Mouse (Mus musculus) CD4-positive, CD25-positive, alpha-beta regulatory T cell (primary cell): Measurements from ENCODE around the gene Alppl2. TPM values are rescaled to one million over a fixed set of nuclear protein-coding genes. Genes with fewer than 3 reads are reported as not detected.

Experiments
- polyA plus RNA-seq: library from polyadenylated mRNA; unstranded; fragments of 100-300 nt; shearing (Covaris generic); gene quantifications from one replicate; pipeline ENCODE4 v1.2.1, GENCODE M21; 2017

The Alppl2 gene
- polyA plus RNA-seq: not detected

DNA sequence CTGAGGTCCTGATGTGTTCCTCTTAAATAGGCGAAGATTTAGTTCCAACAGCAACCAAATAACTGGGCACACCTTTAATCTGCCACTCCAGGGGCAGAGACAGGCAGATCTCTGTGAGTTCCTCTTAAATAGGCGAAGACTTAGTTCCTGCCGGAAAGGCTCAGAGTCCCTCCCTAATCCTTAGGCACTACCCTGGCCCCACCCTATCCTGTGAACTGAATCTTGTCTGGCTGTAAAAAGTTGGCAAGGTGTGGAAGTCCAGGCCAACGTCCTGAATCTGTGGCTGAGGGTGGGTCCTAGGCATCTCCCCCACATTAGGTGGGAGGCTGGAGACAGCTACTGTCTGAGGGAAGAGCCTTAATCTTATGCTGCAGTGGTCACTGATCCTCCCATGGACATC is at the start of gene Alppl2:
Gene Alppl2 (minus strand): TSS at position 101 of the 400 bp plus-strand sequence.

DNA sequence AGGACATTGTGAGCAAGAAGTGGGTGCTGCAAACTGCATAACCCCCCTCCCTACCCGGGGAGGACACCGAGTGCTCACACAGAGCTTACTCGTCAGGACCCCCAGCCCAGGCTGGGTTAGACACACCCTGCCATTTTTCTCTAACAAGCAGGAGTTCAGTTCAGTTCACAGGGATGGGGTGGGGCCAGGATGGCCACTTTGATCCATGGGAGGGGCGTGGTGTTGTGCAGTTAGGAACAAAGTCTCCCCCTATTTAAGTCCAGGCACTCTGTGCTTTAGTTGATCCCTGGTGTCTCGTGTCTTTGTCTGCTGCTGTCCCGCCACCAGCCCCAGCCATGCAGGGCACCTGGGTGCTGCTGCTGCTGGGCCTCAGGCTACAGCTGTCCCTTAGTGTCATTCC is 34.9 kb upstream of the Alppl2 start, which contains the start of gene Akp3:
Gene Akp3 (plus strand): TSS at position 301 of the 400 bp plus-strand sequence.

DNA sequence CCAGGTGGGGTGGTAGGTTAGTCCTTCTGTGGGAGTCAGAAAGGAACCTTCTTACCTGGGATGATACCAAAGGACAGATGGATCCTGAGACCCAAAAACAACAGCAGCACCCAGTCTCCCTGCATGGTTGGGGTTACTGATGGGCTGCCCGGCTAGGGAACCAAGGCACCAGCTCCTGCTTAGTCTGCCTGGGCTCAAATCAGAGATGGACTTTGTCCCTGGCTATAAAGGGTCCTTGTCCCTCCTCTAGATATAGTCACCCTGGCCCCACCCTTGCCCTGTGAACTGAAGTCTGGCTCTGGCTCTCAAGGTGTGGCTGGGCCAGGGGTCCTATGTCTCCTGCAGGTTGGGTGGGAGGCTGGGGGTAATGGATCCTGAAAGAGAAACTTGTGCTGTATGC is 11.7 kb upstream of the Alppl2 start, which contains the start of gene Alpi:
Gene Alpi (minus strand): TSS at position 196 of the 400 bp plus-strand sequence.

Other genes starting within 250 kb of the Alppl2 start
- gene Alpi, start 11.7 kb upstream of the Alppl2 start, polyA plus RNA-seq: not detected
- gene Akp3, start 35.0 kb upstream of the Alppl2 start, polyA plus RNA-seq: not detected
- 0.08 TPM for gene Ecel1, start 66.6 kb upstream of the Alppl2 start, polyA plus RNA-seq
- not detected for gene Prss56, start 93.4 kb upstream of the Alppl2 start, polyA plus RNA-seq
- not detected for gene Chrnd, start 100.7 kb upstream of the Alppl2 start, polyA plus RNA-seq
- gene Chrng, start 114.7 kb upstream of the Alppl2 start, polyA plus RNA-seq: 0.06 TPM
- gene Eif4e2, start 124.0 kb upstream of the Alppl2 start, polyA plus RNA-seq: 120 TPM
- 0.10 TPM for gene Efhd1, start 174.4 kb upstream of the Alppl2 start, polyA plus RNA-seq
- 66.9 TPM for gene Gigyf2, start 237.1 kb upstream of the Alppl2 start, polyA plus RNA-seq